Mouse (Mus musculus): ENCODE data around the gene Rcn3. TPM values are rescaled to one million over a fixed set of nuclear protein-coding genes. Genes with fewer than 3 reads are reported as not detected.

Gene Rcn3
- polyA plus RNA-seq, 1 experiment from 2014 or later, result 163 TPM

DNA sequence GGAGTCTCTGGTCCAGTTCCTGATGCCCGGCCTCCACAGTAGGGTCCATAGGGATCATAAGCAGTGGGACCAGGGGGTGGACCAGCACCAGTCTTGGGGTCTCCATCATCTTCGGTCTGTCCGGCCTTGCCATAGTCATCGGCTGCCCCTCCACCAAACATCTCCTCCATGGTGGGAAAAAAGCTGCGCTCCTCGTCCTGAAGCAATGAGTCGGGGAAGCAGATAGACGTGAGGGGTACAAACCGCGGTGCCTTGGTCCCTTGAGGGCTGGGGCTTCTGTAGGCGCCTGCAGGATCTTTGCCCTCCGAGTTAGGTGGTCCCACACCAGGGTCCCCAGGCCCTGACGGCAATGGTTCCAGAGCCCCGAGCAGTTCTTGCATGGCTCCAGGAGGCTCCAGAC, 44.5 kb downstream of the Rcn3 start:
- DNase-seq (ENCODE audit: low spot score), result no peak
- H3K4me3 ChIP-seq (ENCODE audit: low read depth, low read length), result no peak overlapping the region
- no peak overlapping the region for H3K4me2 ChIP-seq
- H3K27ac ChIP-seq (ENCODE audit: low read depth, low read length), result no peak overlapping the region
- H3K36me3 ChIP-seq (ENCODE audit: control insufficient read depth, insufficient read depth, low read length), result peaks cover 74% of the 10 kb centered on the region
- no peak for ATAC-seq (replicated peaks; ENCODE audit: low FRiP score)
- WGBS, result 95% methylated on average over 14 of the region's 14 CpGs
- H3K27me3 ChIP-seq (replicated peaks; ENCODE audit: control insufficient read depth, insufficient read depth, low read length), result no peaks in the 10 kb centered on the region
- H3K4me1 ChIP-seq (replicated peaks; ENCODE audit: control insufficient read depth, insufficient read depth, low read length), result peaks cover 12% of the 10 kb centered on the region
- H3K9me3 ChIP-seq (ENCODE audit: control insufficient read depth, low read length), result no peaks in the 10 kb centered on the region
- no peak overlapping the region for H3K9ac ChIP-seq (ENCODE audit: low read depth, low read length)

DNA sequence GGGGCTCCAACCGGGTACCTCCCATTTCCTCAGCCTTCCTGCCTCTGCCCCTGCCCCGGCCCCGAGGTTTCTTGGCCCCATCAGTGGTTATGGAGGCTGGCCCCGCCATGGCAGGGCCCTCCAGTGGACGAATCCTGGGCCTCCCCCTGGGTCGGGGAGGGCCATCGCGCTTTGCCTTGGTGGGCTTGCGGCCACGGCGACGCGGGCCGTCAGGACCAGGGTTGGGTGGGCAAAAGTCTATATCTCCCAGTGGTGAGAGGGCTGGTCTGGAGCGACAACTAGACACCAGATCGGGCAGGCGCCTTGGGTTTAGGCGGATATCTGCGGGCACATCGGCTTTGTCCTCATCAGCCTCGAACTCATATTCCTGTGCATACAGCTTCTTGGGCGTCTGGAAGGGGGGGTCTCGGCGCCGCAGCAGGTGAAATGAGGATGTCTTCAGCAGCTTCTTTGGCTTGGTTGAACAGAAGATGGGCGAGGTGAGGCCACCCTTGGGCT, 45.1 kb downstream of the Rcn3 start:
- Histone ChIP-seq H3K27me3 (replicated peaks; ENCODE audit: control insufficient read depth, insufficient read depth, low read length) (no peaks in the 10 kb centered on the region), H3K4me2 (no peak overlapping the region), H3K4me3 (ENCODE audit: low read depth, low read length) (no peak overlapping the region), H3K4me1 (replicated peaks; ENCODE audit: control insufficient read depth, insufficient read depth, low read length) (peaks cover 9% of the 10 kb centered on the region), H3K36me3 (ENCODE audit: control insufficient read depth, insufficient read depth, low read length) (peaks cover 77% of the 10 kb centered on the region), H3K27ac (ENCODE audit: low read depth, low read length) (no peak overlapping the region), H3K9me3 (ENCODE audit: control insufficient read depth, low read length) (no peaks in the 10 kb centered on the region), H3K9ac (ENCODE audit: low read depth, low read length) (no peak overlapping the region)
- DNase-seq (ENCODE audit: low spot score), result no peak
- WGBS, result 93% methylated on average over 26 of the region's 26 CpGs
- no peak for ATAC-seq (replicated peaks; ENCODE audit: low FRiP score)

DNA sequence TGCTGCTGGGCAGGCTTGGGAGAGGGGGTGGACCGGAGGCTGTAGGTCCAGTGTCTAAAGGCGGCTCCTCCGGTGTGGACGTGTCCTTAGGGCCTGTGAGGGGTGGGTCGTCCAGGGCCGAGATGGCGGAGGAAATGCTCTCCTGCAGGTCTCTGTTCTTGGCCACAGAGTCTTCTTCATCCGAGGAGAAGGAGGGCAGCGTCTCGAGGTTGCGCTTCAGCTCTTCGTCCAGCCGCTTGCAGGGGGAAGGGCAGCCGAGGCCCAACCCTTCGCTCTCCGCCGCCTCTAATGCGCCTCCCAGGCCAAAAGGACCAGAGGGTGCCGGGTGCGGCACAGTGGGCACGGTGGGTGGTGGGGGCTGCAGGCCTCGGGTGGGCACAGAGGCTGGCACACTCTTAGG, 46.3 kb downstream of the Rcn3 start:
- ATAC-seq (replicated peaks; ENCODE audit: low FRiP score), result no peak
- 93% methylated on average over 22 of the region's 22 CpGs for WGBS

DNA sequence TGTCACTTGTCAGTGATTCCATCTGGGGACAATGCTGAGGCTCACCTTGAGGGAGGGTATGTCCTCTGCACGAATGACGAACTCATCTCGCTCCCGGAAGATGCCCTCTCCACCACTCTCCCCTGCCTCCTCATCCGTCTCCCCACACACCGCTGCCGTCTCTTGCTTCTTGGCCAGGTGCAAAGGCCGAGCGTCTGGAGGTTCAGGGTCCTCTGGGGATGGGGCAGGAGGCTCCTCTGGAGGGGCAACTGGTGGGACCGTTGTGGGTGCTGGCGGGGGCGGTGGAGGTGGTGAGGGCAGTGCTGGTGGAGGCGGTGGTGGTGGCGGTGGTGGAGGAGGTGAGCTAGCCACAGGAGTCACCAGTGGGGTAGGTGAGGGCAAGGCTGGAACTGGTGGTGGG, 48.7 kb downstream of the Rcn3 start:
- H3K9me3 ChIP-seq (ENCODE audit: control insufficient read depth, low read length), result no peaks in the 10 kb centered on the region
- H3K27me3 ChIP-seq (replicated peaks; ENCODE audit: control insufficient read depth, insufficient read depth, low read length), result no peaks in the 10 kb centered on the region
- no peak overlapping the region for H3K4me3 ChIP-seq (ENCODE audit: low read depth, low read length)
- H3K4me2 ChIP-seq, result no peak overlapping the region
- H3K9ac ChIP-seq (ENCODE audit: low read depth, low read length), result no peak overlapping the region
- no peak for DNase-seq (ENCODE audit: low spot score)
- H3K27ac ChIP-seq (ENCODE audit: low read depth, low read length), result no peak overlapping the region
- ATAC-seq (replicated peaks; ENCODE audit: low FRiP score), result no peak
- peaks cover 81% of the 10 kb centered on the region for H3K36me3 ChIP-seq (ENCODE audit: control insufficient read depth, insufficient read depth, low read length)
- H3K4me1 ChIP-seq (replicated peaks; ENCODE audit: control insufficient read depth, insufficient read depth, low read length), result no peaks in the 10 kb centered on the region
- 95% methylated on average over 14 of the region's 14 CpGs for WGBS

More for the DNA sequence above, 46.3 kb downstream of the Rcn3 start:
- Histone ChIP-seq H3K4me1 (replicated peaks; ENCODE audit: control insufficient read depth, insufficient read depth, low read length) (no peaks in the 10 kb centered on the region), H3K36me3 (ENCODE audit: control insufficient read depth, insufficient read depth, low read length) (peaks cover 82% of the 10 kb centered on the region), H3K9ac (ENCODE audit: low read depth, low read length) (no peak overlapping the region), H3K27ac (ENCODE audit: low read depth, low read length) (no peak overlapping the region), H3K4me3 (ENCODE audit: low read depth, low read length) (no peak overlapping the region), H3K9me3 (ENCODE audit: control insufficient read depth, low read length) (no peaks in the 10 kb centered on the region), H3K4me2 (no peak overlapping the region), H3K27me3 (replicated peaks; ENCODE audit: control insufficient read depth, insufficient read depth, low read length) (no peaks in the 10 kb centered on the region)
- DNase-seq (ENCODE audit: low spot score), result no peak

DNA sequence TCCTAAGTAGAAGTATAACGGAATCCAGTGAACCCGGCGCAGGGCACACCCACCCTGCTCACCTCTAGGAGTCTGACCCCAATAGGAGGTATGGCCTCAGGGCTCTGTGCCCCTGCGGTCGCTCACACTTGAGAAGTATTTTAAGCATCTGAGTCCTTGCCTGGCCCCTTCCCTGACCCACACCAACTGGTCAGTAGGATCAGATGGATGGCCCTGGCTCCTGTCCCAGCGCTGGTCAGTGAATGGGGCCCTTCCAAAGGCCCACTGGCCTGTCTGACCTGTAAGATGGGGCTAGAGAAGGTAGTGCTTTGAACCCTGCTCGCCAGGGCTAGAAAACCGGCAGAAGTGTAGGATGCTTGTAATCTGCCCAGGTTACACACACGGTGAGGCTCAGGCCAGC, 51.2 kb downstream of the Rcn3 start:
- H3K9me3 ChIP-seq (ENCODE audit: control insufficient read depth, low read length), result no peaks in the 10 kb centered on the region
- H3K9ac ChIP-seq (ENCODE audit: low read depth, low read length), result no peak overlapping the region
- H3K4me3 ChIP-seq (ENCODE audit: low read depth, low read length), result no peak overlapping the region
- DNase-seq (ENCODE audit: low spot score), result no peak
- no peak for ATAC-seq (replicated peaks; ENCODE audit: low FRiP score)
- WGBS, result 91% methylated on average over 9 of the region's 9 CpGs
- H3K4me1 ChIP-seq (replicated peaks; ENCODE audit: control insufficient read depth, insufficient read depth, low read length), result no peaks in the 10 kb centered on the region
- no peak overlapping the region for H3K4me2 ChIP-seq
- H3K36me3 ChIP-seq (ENCODE audit: control insufficient read depth, insufficient read depth, low read length), result peaks cover 77% of the 10 kb centered on the region
- no peak overlapping the region for H3K27ac ChIP-seq (ENCODE audit: low read depth, low read length)
- H3K27me3 ChIP-seq (replicated peaks; ENCODE audit: control insufficient read depth, insufficient read depth, low read length), result no peaks in the 10 kb centered on the region

DNA sequence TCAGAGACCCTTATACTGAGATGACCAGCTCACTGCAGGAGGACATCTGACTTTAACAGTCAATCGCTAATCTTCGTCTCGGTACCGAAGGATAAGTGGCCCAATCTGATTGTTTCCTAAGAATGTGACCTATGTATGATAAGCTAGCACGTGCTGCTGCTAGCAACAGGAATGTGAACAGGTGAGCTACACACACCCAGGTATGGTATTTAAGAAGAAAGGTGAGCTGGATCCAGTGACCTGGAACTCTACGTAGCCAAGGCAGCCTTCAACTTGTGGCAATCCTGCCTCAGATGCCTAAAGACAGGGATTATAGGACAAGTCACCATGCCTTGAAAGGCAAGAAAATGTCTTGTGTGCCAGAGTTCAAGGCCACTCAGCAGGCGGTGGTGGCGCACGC, 53.6 kb downstream of the Rcn3 start:
- ATAC-seq (replicated peaks; ENCODE audit: low FRiP score) (no peak), DNase-seq (ENCODE audit: low spot score) (no peak)
- H3K9ac ChIP-seq (ENCODE audit: low read depth, low read length), result no peak overlapping the region
- H3K27me3 ChIP-seq (replicated peaks; ENCODE audit: control insufficient read depth, insufficient read depth, low read length), result no peaks in the 10 kb centered on the region
- H3K4me2 ChIP-seq, result no peak overlapping the region
- no peaks in the 10 kb centered on the region for H3K4me1 ChIP-seq (replicated peaks; ENCODE audit: control insufficient read depth, insufficient read depth, low read length)
- H3K4me3 ChIP-seq (ENCODE audit: low read depth, low read length), result no peak overlapping the region
- no peaks in the 10 kb centered on the region for H3K9me3 ChIP-seq (ENCODE audit: control insufficient read depth, low read length)
- peaks cover 75% of the 10 kb centered on the region for H3K36me3 ChIP-seq (ENCODE audit: control insufficient read depth, insufficient read depth, low read length)
- 90% methylated on average over 9 of the region's 9 CpGs for WGBS
- H3K27ac ChIP-seq (ENCODE audit: low read depth, low read length), result no peak overlapping the region

DNA sequence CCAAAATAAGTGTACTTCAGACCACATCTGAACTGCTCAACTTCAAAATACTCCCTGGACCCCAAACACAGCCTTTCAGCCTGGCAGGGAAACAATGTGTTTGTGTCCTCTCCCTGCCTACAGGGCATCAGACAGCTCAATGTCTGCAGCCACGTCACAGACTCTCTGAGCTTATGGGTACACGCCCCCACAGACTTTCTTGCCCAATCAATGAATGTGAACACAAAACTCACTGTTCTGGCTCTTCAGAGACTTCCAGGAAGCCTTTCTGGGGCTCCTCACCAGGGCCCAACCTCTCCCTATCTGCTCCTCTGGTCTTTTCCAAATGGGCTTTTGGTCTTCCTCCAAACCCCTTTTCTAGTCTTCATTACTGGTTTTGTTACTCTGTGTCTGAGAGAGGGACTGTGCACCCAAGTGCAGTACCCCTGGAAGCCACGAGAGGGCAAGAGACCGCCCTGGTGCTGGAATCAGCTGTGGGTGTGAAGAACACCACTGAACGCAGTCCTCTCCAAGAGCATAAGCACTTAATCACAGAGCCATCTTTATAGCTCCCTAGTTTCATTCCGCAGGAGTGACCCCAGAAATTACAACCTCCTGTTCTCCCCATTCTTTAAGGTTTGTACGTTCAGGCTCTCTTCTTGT, 54.2 kb downstream of the Rcn3 start:
- H3K36me3 ChIP-seq (ENCODE audit: control insufficient read depth, insufficient read depth, low read length), result peaks cover 75% of the 10 kb centered on the region
- no peaks in the 10 kb centered on the region for H3K4me1 ChIP-seq (replicated peaks; ENCODE audit: control insufficient read depth, insufficient read depth, low read length)
- H3K4me3 ChIP-seq (ENCODE audit: low read depth, low read length), result no peak overlapping the region; the same call in 1 of the 2 replicates
- no peaks in the 10 kb centered on the region for H3K9me3 ChIP-seq (ENCODE audit: control insufficient read depth, low read length)
- ATAC-seq (replicated peaks; ENCODE audit: low FRiP score) (0 out of 2 replicates have a peak, but pooled peaks have one; percentile 66), DNase-seq (ENCODE audit: low spot score) (peak; percentile 66)
- H3K27me3 ChIP-seq (replicated peaks; ENCODE audit: control insufficient read depth, insufficient read depth, low read length), result no peaks in the 10 kb centered on the region
- H3K9ac ChIP-seq (ENCODE audit: low read depth, low read length), result no peak overlapping the region
- no peak overlapping the region for H3K27ac ChIP-seq (ENCODE audit: low read depth, low read length)
- WGBS, result 63% methylated on average over 7 of the region's 7 CpGs
- H3K4me2 ChIP-seq, result no peak overlapping the region

DNA sequence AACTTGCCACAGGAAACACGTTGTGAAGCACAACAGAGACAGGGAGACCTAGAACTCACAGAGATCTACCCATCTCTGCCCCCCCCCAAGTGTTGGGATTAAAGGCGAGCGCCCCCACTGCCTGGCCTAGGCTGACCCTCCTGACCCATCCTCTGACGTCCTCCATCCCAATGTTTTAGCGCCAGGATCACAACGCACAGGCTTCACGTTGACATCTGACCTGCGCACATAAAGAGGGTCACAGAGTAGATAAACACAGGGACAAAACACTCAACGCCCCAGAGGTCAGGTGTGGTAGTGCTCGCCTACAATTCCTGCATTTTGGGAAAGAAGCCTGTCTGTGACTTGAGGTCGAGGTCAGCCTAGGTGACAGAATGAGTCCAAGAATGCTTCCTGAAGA, 55.3 kb downstream of the Rcn3 start:
- DNase-seq (ENCODE audit: low spot score) (no peak), ATAC-seq (replicated peaks; ENCODE audit: low FRiP score) (no peak)
- Histone ChIP-seq H3K27ac (ENCODE audit: low read depth, low read length) (no peak overlapping the region), H3K4me1 (replicated peaks; ENCODE audit: control insufficient read depth, insufficient read depth, low read length) (no peaks in the 10 kb centered on the region), H3K4me2 (no peak overlapping the region), H3K36me3 (ENCODE audit: control insufficient read depth, insufficient read depth, low read length) (peaks cover 78% of the 10 kb centered on the region), H3K27me3 (replicated peaks; ENCODE audit: control insufficient read depth, insufficient read depth, low read length) (no peaks in the 10 kb centered on the region), H3K4me3 (ENCODE audit: low read depth, low read length) (no peak overlapping the region), H3K9me3 (ENCODE audit: control insufficient read depth, low read length) (no peaks in the 10 kb centered on the region), H3K9ac (ENCODE audit: low read depth, low read length) (no peak overlapping the region)
- WGBS, result 86% methylated on average over 11 of the region's 11 CpGs

DNA sequence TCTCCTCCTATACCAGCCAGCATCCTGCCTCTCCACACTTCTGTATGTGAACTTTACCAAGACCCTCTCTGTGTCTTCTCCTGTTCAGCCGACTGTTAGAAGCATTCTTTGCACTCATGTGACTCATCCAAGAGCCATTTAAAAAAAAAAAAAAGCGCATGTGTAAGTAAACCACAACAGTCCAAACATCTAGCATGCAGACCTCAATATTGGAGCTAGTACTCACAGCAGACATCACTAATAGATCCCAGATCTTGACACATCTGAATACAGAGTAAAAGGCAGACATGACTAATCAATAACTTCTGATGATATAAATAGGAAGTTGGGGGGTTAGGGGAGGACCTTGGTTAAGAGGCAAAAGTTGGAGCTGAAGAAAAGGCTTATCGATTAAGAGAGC, 56.4 kb downstream of the Rcn3 start:
- Histone ChIP-seq H3K4me1 (replicated peaks; ENCODE audit: control insufficient read depth, insufficient read depth, low read length) (no peaks in the 10 kb centered on the region), H3K27ac (ENCODE audit: low read depth, low read length) (no peak overlapping the region), H3K27me3 (replicated peaks; ENCODE audit: control insufficient read depth, insufficient read depth, low read length) (no peaks in the 10 kb centered on the region), H3K9me3 (ENCODE audit: control insufficient read depth, low read length) (no peaks in the 10 kb centered on the region), H3K4me2 (no peak overlapping the region), H3K4me3 (ENCODE audit: low read depth, low read length) (no peak overlapping the region), H3K36me3 (ENCODE audit: control insufficient read depth, insufficient read depth, low read length) (peaks cover 79% of the 10 kb centered on the region), H3K9ac (ENCODE audit: low read depth, low read length) (no peak overlapping the region)
- ATAC-seq (replicated peaks; ENCODE audit: low FRiP score) (no peak), DNase-seq (ENCODE audit: low spot score) (no peak)
- 85% methylated on average over 3 of the region's 3 CpGs for WGBS

All from liver, embryonic 11.5 days (tissue).